Mouse (Mus musculus) lung, adult 2 months (tissue): ENCODE results near the gene Nod1.

Experiments
- CTCF ChIP-seq: fragments of 200-500 bp; IDR thresholded peaks from 2 replicates; pipeline ENCODE4 v1.5.1; 2011; ENCODE audit warnings: mild to moderate bottlenecking, low read length, control low read depth; ENCODE audit not compliant: insufficient read depth
- POLR2A ChIP-seq: fragments of 200-500 bp; IDR thresholded peaks from 2 replicates; pipeline ENCODE4 v1.6.1; 2011; ENCODE audit warnings: low read depth, mild to moderate bottlenecking, control low read depth, low read length, borderline replicate concordance; ENCODE audit errors: extremely low read depth

DNA sequence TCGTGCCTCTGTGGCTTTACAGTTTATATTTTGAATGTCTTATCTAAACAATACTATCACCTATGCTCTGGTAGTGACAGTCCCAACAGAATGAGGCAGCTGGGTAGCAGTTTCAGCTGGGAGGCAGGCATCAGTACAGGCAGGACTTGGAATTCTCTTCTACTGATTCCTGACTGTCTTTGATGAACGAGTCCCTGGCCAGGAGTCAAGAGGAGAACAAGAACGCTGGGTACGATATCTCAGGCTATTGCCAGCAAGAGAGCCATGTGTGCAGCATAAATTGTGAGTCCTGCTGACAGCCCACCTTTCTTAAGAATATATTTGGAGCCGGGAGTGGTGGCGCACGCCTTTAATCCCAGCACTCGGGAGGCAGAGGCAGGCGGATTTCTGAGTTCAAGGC lies 1.9 kb downstream of the Nod1 start:
- no peak for TF ChIP-seq CTCF
- TF ChIP-seq POLR2A: no peak
